Mouse (Mus musculus): ENCODE results near the gene Rhbdd1.

Rhbdd1 gene

GRCm38 (mm10) chr1:82491954-82492353 lies 175.7 kb downstream of the Rhbdd1 start:
- no peak for DNase-seq (ENCODE audit: low read depth)
